Mouse (Mus musculus) neural tube, embryonic 11.5 days (tissue): ENCODE data around the gene Fndc3b. TPM values are rescaled to one million over a fixed set of nuclear protein-coding genes. Genes with fewer than 3 reads are reported as not detected.

ENCODE experiments used
- ATAC-seq: fragments of 200-750 bp; cut with Nextera tagmentation; 2 replicates; pipeline ENCODE4 v1.8.0; 2017; ENCODE audit warnings: moderate number of reproducible peaks, mild to moderate bottlenecking, moderate TSS enrichment, moderate library complexity; ENCODE audit not compliant: insufficient read depth, low FRiP score, low TSS enrichment
- DNase-seq: peaks from one replicate; pipeline ENCODE4 v3.0.0-alpha.2; 2015; ENCODE audit warnings: low spot score
- H3K27ac ChIP-seq: fragments of 300-500 bp; sonication (generic); 2 replicates; pipeline ENCODE4 v1.5.1; 2014; ENCODE audit warnings: low read depth, mild to moderate bottlenecking, low read length
- H3K27me3 ChIP-seq: fragments of 300-500 bp; sonication (generic); 2 replicates; pipeline ENCODE4 v1.6.1; 2014; ENCODE audit warnings: mild to moderate bottlenecking, low read length, mixed read lengths; ENCODE audit not compliant: control insufficient read depth, insufficient read depth
- H3K36me3 ChIP-seq: fragments of 300-500 bp; sonication (generic); 2 replicates; pipeline ENCODE4 v1.6.1; 2014; ENCODE audit warnings: mild to moderate bottlenecking, low read length, moderate library complexity, mixed read lengths; ENCODE audit not compliant: control insufficient read depth, insufficient read depth
- H3K4me1 ChIP-seq: fragments of 300-500 bp; sonication (generic); 2 replicates; pipeline ENCODE4 v1.6.1; 2014; ENCODE audit warnings: low read length, mixed read lengths; ENCODE audit not compliant: control insufficient read depth, insufficient read depth
- H3K4me2 ChIP-seq: fragments of 300-500 bp; sonication (generic); 2 replicates; pipeline ENCODE4 v1.6.1; 2014; ENCODE audit warnings: low read depth, mild to moderate bottlenecking, moderate library complexity
- H3K4me3 ChIP-seq: fragments of 300-500 bp; sonication (generic); 2 replicates; pipeline ENCODE4 v1.5.1; 2014; ENCODE audit warnings: low read depth, low read length
- H3K9ac ChIP-seq: fragments of 300-500 bp; sonication (generic); 2 replicates; pipeline ENCODE4 v1.6.1; 2014; ENCODE audit warnings: mild to moderate bottlenecking, low read length
- H3K9me3 ChIP-seq: fragments of 300-500 bp; sonication (generic); 2 replicates; pipeline ENCODE4 v1.6.1; 2016; ENCODE audit warnings: low read length; ENCODE audit not compliant: control insufficient read depth
- WGBS: fragments of 180-500 bp; shearing (Covaris S2); extraction: QIAGEN DNeasy Blood & Tissue Kit; methylation state at CpG from one replicate; pipeline ENCODE4 v1.1.7; 2014; 5-methylcytosine and 5-hydroxymethylcytosine counted together
- polyA plus RNA-seq: library from polyadenylated mRNA; unstranded; fragments of >200 nt; fragmentation: Nextera tagmentation; extraction: Ambion mirVana; gene quantifications from 2 replicates; pipeline ENCODE4 v1.2.1, GENCODE M21; 2014

Fndc3b gene
- polyA plus RNA-seq, 1 experiment from 2014 or later: 12.9 TPM

DNA sequence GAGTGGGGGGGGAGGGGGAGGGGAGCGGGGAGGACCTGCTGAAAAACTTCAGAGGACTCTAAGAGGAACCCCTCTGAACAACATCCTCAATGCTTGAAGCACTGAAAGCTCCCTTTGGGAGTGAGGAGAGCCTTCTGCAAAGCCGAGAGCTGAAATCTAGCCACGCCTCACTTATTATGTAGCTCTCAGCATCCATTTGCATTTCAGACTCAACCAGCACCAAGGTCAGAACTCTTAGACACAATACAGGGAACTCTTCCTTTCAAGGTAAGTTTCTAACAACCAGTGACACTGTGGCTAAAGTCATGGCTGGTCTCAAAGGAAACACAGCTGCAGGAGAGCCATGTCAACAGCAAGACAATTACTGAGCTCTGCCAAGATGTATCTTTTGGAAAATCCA, 169.9 kb downstream of the Fndc3b start:
- Histone ChIP-seq H3K27me3 (no peaks in the 10 kb centered on the region), H3K9me3 (no peaks in the 10 kb centered on the region), H3K27ac (no peak overlapping the region), H3K4me1 (no peaks in the 10 kb centered on the region), H3K36me3 (no peaks in the 10 kb centered on the region), H3K4me2 (no peak overlapping the region), H3K9ac (no peak overlapping the region), H3K4me3 (no peak overlapping the region)
- DNase-seq (no peak), ATAC-seq (no peak)
- 78% methylated on average over 2 of the region's 3 CpGs for WGBS

- H3K4me2 ChIP-seq: no peak overlapping the region
- WGBS: 81% methylated on average over 3 of the region's 3 CpGs
- no peak overlapping the region for H3K27ac ChIP-seq
- DNase-seq: no peak
- no peak overlapping the region for H3K4me3 ChIP-seq
- H3K9me3 ChIP-seq: no peaks in the 10 kb centered on the region
- no peaks in the 10 kb centered on the region for H3K27me3 ChIP-seq
- no peak overlapping the region for H3K9ac ChIP-seq
- no peak for ATAC-seq
- H3K4me1 ChIP-seq: no peaks in the 10 kb centered on the region
- no peaks in the 10 kb centered on the region for H3K36me3 ChIP-seq
Measured at GRCm38 (mm10) chr3:27534208-27534607, 176.9 kb downstream of the Fndc3b start.

DNA sequence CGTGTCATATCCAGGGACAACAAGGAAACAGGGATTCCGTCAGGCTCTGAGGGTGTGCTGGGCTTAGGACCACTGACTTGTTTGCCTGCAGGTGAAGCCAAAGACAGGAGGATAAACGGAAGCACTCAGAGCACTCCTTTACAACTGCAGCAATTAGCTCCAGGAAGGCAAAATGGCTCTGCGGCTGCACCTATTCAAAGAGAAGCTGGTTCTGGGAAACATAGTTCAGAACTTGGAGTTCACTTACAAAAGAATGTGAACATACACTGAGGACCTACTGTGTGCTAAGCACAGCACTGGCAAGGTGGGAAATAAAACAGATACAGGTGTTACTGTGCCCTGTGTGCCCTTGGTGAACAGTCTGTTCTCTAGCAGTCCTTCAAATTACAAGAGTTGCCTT, 177.4 kb downstream of the Fndc3b start:
- Histone ChIP-seq H3K27me3 (no peaks in the 10 kb centered on the region), H3K4me2 (no peak overlapping the region), H3K4me1 (no peaks in the 10 kb centered on the region), H3K9me3 (no peaks in the 10 kb centered on the region), H3K27ac (no peak overlapping the region), H3K36me3 (no peaks in the 10 kb centered on the region), H3K4me3 (no peak overlapping the region), H3K9ac (no peak overlapping the region)
- ATAC-seq: no peak
- 77% methylated on average over 4 of the region's 4 CpGs for WGBS
- no peak for DNase-seq

- H3K27me3 ChIP-seq: no peaks in the 10 kb centered on the region
- H3K4me3 ChIP-seq: no peak overlapping the region
- 46% methylated on average over 4 of the region's 4 CpGs for WGBS
- DNase-seq: no peak
- H3K27ac ChIP-seq: no peak overlapping the region
- H3K4me2 ChIP-seq: no peak overlapping the region
- no peaks in the 10 kb centered on the region for H3K36me3 ChIP-seq
- no peak for ATAC-seq
- no peak overlapping the region for H3K9ac ChIP-seq
- H3K4me1 ChIP-seq: no peaks in the 10 kb centered on the region
- H3K9me3 ChIP-seq: no peaks in the 10 kb centered on the region
Measured at GRCm38 (mm10) chr3:27531993-27532392, 179.1 kb downstream of the Fndc3b start.

GRCm38 (mm10) chr3:27530370-27530769, 180.7 kb downstream of the Fndc3b start:
- ATAC-seq (no peak), DNase-seq (no peak)
- H3K27me3 ChIP-seq: no peaks in the 10 kb centered on the region

DNA sequence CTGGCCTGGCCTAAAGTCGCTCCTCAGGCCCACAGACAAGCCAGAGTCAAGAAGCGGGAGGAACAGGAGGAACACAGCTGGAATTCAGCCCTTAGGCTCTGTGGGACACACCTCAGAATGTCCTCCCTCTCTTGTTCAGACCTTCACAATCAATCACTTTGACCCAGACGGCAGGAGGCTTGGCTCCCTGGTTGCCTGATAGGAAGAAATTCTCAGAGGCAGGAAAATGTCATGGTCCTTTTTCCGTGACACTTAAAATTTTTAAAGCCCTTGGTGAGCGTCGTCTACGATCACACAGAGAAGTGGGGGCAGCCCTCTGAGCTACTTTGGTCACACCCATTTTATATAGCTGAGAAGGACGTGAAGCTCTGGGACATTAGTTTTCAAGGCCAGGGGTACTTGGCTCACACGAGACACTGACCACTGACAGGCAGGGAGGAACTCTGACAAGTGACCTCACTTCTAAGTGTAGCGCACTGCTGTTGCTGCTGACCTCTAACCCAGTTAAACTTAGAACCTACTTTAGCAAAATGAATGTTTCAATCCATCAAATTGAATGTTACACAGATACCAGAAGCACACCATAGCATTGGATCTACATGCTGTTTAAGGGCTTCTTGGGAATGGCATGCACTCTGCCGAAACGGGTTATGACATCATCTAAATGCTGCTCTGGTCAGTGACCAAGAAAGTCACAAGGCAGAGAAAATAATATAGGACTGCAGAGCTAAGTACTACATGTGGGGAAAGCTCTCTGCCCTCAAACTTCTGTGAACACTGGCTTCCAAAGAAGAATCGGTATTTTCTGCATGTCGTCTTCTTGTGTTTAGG, 181.7 kb downstream of the Fndc3b start:
- H3K4me3 ChIP-seq: no peak overlapping the region
- H3K9me3 ChIP-seq: no peaks in the 10 kb centered on the region
- no peak for DNase-seq
- H3K4me2 ChIP-seq: no peak overlapping the region
- H3K36me3 ChIP-seq: no peaks in the 10 kb centered on the region
- WGBS: 60% methylated on average over 14 of the region's 14 CpGs
- no peaks in the 10 kb centered on the region for H3K27me3 ChIP-seq
- H3K4me1 ChIP-seq: no peaks in the 10 kb centered on the region
- H3K27ac ChIP-seq: no peak overlapping the region
- H3K9ac ChIP-seq: no peak overlapping the region
- no peak for ATAC-seq

More at GRCm38 (mm10) chr3:27530370-27530769, 180.7 kb downstream of the Fndc3b start:
- no peaks in the 10 kb centered on the region for H3K36me3 ChIP-seq
- H3K4me3 ChIP-seq: no peak overlapping the region
- WGBS: 69% methylated on average over 7 of the region's 7 CpGs
- no peak overlapping the region for H3K27ac ChIP-seq
- H3K9ac ChIP-seq: no peak overlapping the region
- no peaks in the 10 kb centered on the region for H3K9me3 ChIP-seq
- H3K4me1 ChIP-seq: no peaks in the 10 kb centered on the region
- H3K4me2 ChIP-seq: no peak overlapping the region

GRCm38 (mm10) chr3:27526991-27527390, 184.1 kb downstream of the Fndc3b start:
- Histone ChIP-seq H3K9ac (no peak overlapping the region), H3K4me3 (no peak overlapping the region), H3K4me2 (no peak overlapping the region), H3K27me3 (no peaks in the 10 kb centered on the region), H3K36me3 (no peaks in the 10 kb centered on the region), H3K27ac (no peak overlapping the region), H3K4me1 (no peaks in the 10 kb centered on the region; the same call in 1 of the 2 replicates), H3K9me3 (no peaks in the 10 kb centered on the region)
- ATAC-seq (no peak), DNase-seq (no peak)
- WGBS: 94% methylated on average over 3 of the region's 3 CpGs

- H3K9ac ChIP-seq: no peak overlapping the region
- no peaks in the 10 kb centered on the region for H3K9me3 ChIP-seq
- no peak overlapping the region for H3K27ac ChIP-seq
- H3K4me3 ChIP-seq: no peak overlapping the region
- no peaks in the 10 kb centered on the region; the same call in 1 of the 2 replicates for H3K4me1 ChIP-seq
- H3K27me3 ChIP-seq: no peaks in the 10 kb centered on the region
- DNase-seq: no peak
- H3K4me2 ChIP-seq: no peak overlapping the region
- H3K36me3 ChIP-seq: no peaks in the 10 kb centered on the region
- 86% methylated on average over 12 of the region's 12 CpGs for WGBS
- ATAC-seq: no peak
Measured at GRCm38 (mm10) chr3:27523176-27523936, 187.8 kb downstream of the Fndc3b start.
